Mouse (Mus musculus) intestine, embryonic 15.5 days (tissue): ENCODE measurements around the gene Fau. TPM values are rescaled to one million over a fixed set of nuclear protein-coding genes. Genes with fewer than 3 reads are reported as not detected.

Experiments used
- ATAC-seq: fragments of 200-750 bp; cut with Nextera tagmentation; 2 replicates; pipeline ENCODE4 v1.8.0; 2017; ENCODE audit warnings: moderate TSS enrichment, moderate library complexity
- H3K27ac ChIP-seq: fragments of 300-500 bp; sonication (generic); 2 replicates; pipeline ENCODE4 v1.5.1; 2015; ENCODE audit warnings: mild to moderate bottlenecking, inconsistent platforms
- H3K27me3 ChIP-seq: fragments of 300-500 bp; sonication (generic); replicated peaks from 2 replicates; pipeline ENCODE4 v1.6.1; 2015; ENCODE audit warnings: inconsistent platforms
- H3K36me3 ChIP-seq: fragments of 300-500 bp; sonication (generic); 2 replicates; pipeline ENCODE4 v1.6.1; 2015; ENCODE audit warnings: inconsistent platforms
- H3K4me1 ChIP-seq: fragments of 300-500 bp; sonication (generic); replicated peaks from 2 replicates; pipeline ENCODE4 v1.6.1; 2015; ENCODE audit warnings: inconsistent platforms
- H3K4me2 ChIP-seq: fragments of 300-500 bp; sonication (generic); replicated peaks from 2 replicates; pipeline ENCODE4 v1.6.1; 2015; ENCODE audit warnings: mild to moderate bottlenecking, inconsistent platforms
- H3K4me3 ChIP-seq: fragments of 300-500 bp; sonication (generic); replicated peaks from 2 replicates; pipeline ENCODE4 v1.5.1; 2015; ENCODE audit warnings: inconsistent platforms
- H3K9ac ChIP-seq: fragments of 300-500 bp; sonication (generic); 2 replicates; pipeline ENCODE4 v1.6.1; 2015; ENCODE audit warnings: inconsistent platforms
- H3K9me3 ChIP-seq: fragments of 300-500 bp; sonication (generic); 2 replicates; pipeline ENCODE4 v1.6.1; 2016; ENCODE audit warnings: inconsistent platforms
- WGBS: fragments of 180-500 bp; shearing (Covaris S2); methylation state at CpG from one replicate; pipeline ENCODE4 v1.1.7; 2015; 5-methylcytosine and 5-hydroxymethylcytosine counted together
- polyA plus RNA-seq: library from polyadenylated mRNA; unstranded; fragments of >200 nt; fragmentation: Nextera tagmentation; extraction: Ambion mirVana; gene quantifications from 2 replicates; pipeline ENCODE4 v1.2.1, GENCODE M21; 2015

Fau gene
- polyA plus RNA-seq, 1 experiment from 2014 or later = 876 TPM

DNA sequence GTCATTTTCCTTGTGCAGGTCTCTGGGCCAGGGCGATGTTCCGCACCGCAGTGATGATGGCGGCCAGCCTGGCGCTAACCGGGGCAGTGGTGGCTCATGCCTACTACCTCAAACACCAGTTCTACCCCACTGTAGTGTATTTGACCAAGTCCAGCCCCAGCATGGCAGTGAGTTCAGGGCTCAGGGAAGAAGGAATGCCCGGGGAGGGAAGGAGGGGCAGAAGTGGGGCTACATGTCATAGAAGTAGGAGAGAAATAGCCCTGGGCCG, 9.8 kb upstream of the Fau start:
- peak overlapping the region; percentile 79 for H3K9ac ChIP-seq
- no peak overlapping the region for H3K27ac ChIP-seq
- H3K4me3 ChIP-seq = peak overlapping the region; percentile 83
- peaks cover 17% of the 10 kb centered on the region for H3K4me1 ChIP-seq
- 84% methylated on average over 8 of the region's 8 CpGs for WGBS
- peak overlapping the region; percentile 89 for H3K4me2 ChIP-seq
- no peak for ATAC-seq
- no peaks in the 10 kb centered on the region for H3K9me3 ChIP-seq
- peaks cover 44% of the 10 kb centered on the region for H3K36me3 ChIP-seq
- H3K27me3 ChIP-seq = no peaks in the 10 kb centered on the region

DNA sequence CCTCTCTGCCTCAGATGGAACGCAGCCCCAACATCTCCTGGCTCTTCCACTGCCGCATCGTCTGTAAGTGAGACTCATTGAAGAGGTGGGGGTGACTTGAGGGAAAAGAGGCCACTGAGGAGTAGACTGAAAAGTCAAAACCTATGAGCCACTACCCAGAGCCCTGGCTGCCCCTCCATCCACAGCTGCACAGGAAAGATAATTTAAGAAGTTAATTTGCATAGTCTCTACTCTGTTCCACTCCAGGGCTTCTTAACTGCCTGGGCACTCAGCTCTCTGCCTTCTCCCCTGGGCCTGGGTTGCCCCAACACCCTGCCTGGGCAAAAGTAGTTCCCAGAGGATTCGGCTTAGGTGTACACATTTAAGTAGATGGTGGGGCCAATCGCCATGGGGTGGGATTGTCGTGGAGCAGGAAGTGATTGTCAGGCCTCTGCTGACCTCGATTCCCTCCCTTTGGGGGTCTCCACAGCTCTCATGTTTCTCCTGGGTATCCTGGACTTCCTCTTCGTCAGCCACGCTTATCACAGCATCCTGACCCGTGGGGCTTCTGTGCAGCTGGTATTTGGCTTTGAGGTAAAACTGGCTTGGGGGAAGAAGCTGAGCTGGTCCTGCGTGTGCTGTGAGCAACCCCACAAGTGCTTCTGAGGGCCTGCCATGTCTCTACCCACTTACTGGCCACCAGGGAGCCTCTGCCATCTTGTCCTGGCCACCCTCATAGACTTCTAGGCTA, 8.8 kb upstream of the Fau start:
- 90% methylated on average over 11 of the region's 11 CpGs for WGBS
- Histone ChIP-seq H3K4me3 (no peak overlapping the region), H3K9me3 (no peaks in the 10 kb centered on the region), H3K4me1 (peaks cover 20% of the 10 kb centered on the region), H3K27ac (no peak overlapping the region), H3K4me2 (peak overlapping the region; percentile 89; the same call in 1 of the 2 replicates), H3K36me3 (peaks cover 54% of the 10 kb centered on the region), H3K27me3 (no peaks in the 10 kb centered on the region), H3K9ac (no peak overlapping the region)
- ATAC-seq = no peak

DNA sequence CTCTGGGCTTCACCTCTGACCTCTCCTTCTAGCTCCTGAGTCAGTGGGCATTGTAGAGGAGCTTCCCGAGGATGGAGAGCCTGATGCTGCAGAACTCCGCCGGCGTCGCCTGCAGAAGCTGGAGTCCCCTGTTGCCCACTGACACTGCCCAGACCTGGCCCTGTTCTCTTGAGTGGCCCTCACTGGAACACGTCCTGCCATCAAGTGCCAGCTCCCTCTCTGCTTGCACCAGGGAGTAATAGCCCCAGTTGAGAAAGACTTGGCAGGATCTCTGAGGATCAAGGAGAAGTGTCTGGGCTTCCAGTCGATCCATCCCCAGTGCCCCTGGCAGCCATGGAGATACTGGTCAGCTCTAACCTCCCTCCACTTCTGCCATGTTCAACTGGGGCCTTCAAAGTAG, 5.1 kb upstream of the Fau start:
- no peak overlapping the region for H3K4me3 ChIP-seq
- WGBS = 88% methylated on average over 7 of the region's 7 CpGs
- H3K9me3 ChIP-seq = no peaks in the 10 kb centered on the region
- H3K36me3 ChIP-seq = peaks cover 68% of the 10 kb centered on the region
- H3K4me2 ChIP-seq = no peak overlapping the region
- no peak overlapping the region for H3K9ac ChIP-seq
- no peak overlapping the region for H3K27ac ChIP-seq
- no peak for ATAC-seq
- H3K27me3 ChIP-seq = no peaks in the 10 kb centered on the region
- H3K4me1 ChIP-seq = peaks cover 23% of the 10 kb centered on the region

DNA sequence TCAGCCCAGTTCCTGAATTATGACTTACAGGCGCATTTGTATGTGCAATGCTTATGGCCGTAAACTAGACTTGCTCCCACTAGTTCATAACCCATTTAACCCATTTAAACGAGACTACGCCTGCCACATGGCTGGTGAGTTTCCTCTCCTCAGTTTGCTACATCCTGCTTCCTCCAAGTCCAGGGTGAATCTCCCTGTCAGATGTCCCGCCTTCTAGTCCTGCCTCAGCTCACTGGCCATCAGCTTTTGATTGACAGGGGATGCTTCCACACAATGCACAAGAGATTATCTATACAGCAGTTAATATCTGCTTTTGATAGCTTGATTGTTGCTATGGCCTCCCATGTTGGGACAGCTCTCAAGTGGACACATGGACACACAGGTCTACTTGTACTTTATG, 3.3 kb upstream of the Fau start:
- H3K4me3 ChIP-seq = no peak overlapping the region
- H3K9me3 ChIP-seq = no peaks in the 10 kb centered on the region
- no peak overlapping the region for H3K9ac ChIP-seq
- H3K27me3 ChIP-seq = no peaks in the 10 kb centered on the region
- no peak overlapping the region for H3K27ac ChIP-seq
- WGBS = 73% methylated on average over 5 of the region's 5 CpGs
- peaks cover 11% of the 10 kb centered on the region; the same call in 1 of the 2 replicates for H3K4me1 ChIP-seq
- peaks cover 60% of the 10 kb centered on the region for H3K36me3 ChIP-seq
- H3K4me2 ChIP-seq = no peak overlapping the region
- ATAC-seq = no peak

DNA sequence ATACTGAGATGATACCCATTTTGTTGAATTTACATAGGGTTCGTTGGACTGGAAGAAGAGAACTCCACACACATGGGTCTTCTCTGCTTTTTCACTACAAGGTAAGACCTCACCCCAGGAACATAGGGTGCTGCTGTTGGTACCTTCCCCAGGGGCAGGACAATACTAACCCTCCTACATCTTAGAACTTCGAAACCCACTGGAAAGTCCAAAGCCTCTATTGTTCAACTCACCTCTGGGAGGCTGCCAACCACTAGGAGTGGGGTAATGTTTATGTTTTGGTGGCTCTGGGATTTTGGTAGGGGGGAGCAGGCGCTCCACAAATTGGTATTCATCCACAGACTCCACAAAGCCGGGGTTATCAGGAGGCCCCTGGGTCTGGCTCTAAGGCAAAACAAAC, 948 bp upstream of the Fau start:
- H3K27ac ChIP-seq = no peak overlapping the region
- ATAC-seq = no peak
- H3K4me2 ChIP-seq = peak overlapping the region; percentile 70
- 45% methylated on average over 4 of the region's 4 CpGs for WGBS
- peaks cover 11% of the 10 kb centered on the region; the same call in 1 of the 2 replicates for H3K4me1 ChIP-seq
- peak overlapping the region; percentile 77 for H3K9ac ChIP-seq
- peaks cover 36% of the 10 kb centered on the region for H3K36me3 ChIP-seq
- H3K9me3 ChIP-seq = no peaks in the 10 kb centered on the region
- peak overlapping the region; percentile 67 for H3K4me3 ChIP-seq
- H3K27me3 ChIP-seq = no peaks in the 10 kb centered on the region

DNA sequence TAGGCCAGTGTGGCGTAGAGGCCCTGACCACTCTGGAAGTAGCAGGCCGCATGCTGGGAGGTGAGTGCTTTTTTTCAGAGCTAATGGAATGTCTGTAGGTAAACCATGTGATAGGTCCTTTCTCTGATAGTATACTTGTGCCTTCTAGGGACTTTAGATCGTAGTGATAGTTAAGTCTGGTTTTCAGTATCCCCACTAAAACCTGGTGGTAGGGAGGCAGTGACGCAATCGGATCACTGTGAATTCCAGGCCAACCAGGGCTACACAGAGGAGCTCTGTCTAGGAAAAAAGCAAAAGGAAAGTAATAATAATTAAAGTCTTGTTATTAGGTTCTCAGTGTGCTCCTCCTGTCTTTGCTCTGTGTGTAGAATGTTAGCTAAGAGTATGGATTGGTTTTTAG, 869 bp downstream of the Fau start:
- Histone ChIP-seq H3K36me3 (peaks cover 20% of the 10 kb centered on the region; the same call in 1 of the 2 replicates), H3K9ac (peak overlapping the region; percentile 77), H3K27me3 (no peaks in the 10 kb centered on the region), H3K4me2 (peak overlapping the region; percentile 70), H3K4me1 (peaks cover 20% of the 10 kb centered on the region), H3K9me3 (no peaks in the 10 kb centered on the region), H3K4me3 (peak overlapping the region; percentile 67), H3K27ac (peak overlapping the region; percentile 56)
- ATAC-seq = no peak
- WGBS = 32% methylated on average over 5 of the region's 5 CpGs

DNA sequence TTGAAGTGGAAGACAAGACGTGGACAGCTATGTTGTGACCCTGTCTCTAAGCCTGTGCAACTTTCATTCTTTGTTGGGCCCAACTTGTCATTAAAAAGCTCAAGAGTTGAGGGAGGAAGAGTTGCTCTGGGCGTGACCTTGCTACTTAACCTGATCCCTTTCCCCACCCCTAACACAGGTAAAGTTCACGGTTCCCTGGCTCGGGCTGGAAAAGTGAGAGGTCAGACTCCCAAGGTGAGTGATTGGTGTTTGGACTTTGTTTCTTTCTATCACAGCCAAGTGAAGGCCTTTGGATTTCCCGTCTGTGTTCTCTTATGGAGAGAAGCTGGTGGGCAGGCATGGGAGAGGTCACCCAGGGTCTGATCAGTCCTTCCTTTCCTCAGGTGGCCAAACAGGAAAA, 1.3 kb downstream of the Fau start:
- peak overlapping the region; percentile 70 for H3K4me2 ChIP-seq
- WGBS = 67% methylated on average over 5 of the region's 5 CpGs
- H3K9me3 ChIP-seq = no peaks in the 10 kb centered on the region
- peak overlapping the region; percentile 32; the same call in 1 of the 2 replicates for H3K27ac ChIP-seq
- H3K9ac ChIP-seq = peak overlapping the region; percentile 77; the same call in 1 of the 2 replicates
- peaks cover 20% of the 10 kb centered on the region for H3K4me1 ChIP-seq
- H3K27me3 ChIP-seq = no peaks in the 10 kb centered on the region
- H3K4me3 ChIP-seq = peak overlapping the region; percentile 67
- no peak for ATAC-seq
- peaks cover 16% of the 10 kb centered on the region; the same call in 1 of the 2 replicates for H3K36me3 ChIP-seq

DNA sequence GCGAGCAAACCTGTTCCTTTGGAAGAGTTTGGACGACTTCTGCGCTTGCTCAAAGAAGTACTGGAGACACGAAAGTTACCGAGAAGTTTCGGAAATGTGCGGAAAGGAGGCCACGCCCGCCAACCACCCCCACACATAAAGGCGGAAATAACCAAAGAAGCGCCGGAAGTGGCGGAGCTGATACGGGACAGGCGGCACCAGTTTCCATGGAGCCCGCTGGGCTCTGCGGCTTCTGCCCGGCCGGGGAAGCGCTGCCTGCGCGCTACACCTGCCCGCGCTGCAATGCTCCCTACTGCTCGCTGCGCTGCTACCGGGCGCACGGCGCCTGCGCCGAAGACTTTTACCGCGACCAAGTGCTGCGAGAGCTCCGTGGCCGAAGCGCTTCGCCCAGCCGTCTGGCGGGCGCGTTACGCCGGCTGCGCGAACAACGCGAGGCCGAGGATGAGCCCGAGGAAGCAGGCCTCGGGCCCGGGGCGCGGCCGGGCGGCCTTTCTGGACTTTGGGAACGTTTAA, 3.4 kb downstream of the Fau start, which contains the start of gene Znhit2:
TSS of gene Znhit2 (plus strand) at position 172 of the 513 bp plus-strand sequence.
- Histone ChIP-seq H3K9me3 (no peaks in the 10 kb centered on the region), H3K9ac (peak within 1 kb of the TSS; percentile 94), H3K27ac (peak within 1 kb of the TSS; percentile 96), H3K4me2 (peak within 1 kb of the TSS; percentile 95), H3K4me3 (peak within 1 kb of the TSS; percentile 92), H3K4me1 (peaks cover 20% of the 10 kb centered on the region), H3K36me3 (0 out of 2 replicates have a peak, but pooled peaks cover 3% of the 10 kb centered on the region), H3K27me3 (no peaks in the 10 kb centered on the region)
- peak; percentile 80 for ATAC-seq
- WGBS = under 1% methylated on average over 58 of the region's 58 CpGs

DNA sequence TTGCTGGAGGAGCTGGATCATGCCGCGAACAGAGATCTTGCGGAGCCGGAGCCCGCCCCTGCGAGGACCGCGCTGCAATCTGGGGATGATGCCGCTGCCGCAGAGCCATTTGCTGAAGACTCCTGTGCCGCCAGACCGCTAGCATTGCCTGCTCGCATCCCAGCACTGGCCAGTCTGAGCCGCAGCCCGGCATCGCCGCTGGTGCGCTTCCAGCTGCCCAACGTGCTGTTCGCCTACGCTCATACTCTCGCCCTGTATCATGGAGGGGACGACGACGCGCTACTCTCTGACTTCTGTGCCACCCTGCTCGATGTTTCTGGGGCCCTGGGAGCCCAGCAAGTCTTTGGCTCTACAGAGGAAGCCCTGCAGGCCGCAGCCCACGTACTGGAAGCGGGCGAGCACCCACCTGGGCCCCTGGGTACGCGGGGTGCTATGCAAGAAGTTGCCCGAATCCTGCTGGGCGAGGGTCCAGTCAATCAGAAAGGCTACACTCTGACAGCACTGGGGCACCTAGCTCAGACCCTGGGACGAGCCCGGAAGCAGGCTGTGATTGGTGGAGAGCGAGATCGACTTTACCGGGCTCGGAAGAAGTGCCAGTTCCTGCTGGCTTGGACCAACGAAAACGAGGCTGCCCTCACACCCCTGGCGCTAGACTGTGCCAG, 4.1 kb downstream of the Fau start:
- Histone ChIP-seq H3K36me3 (0 out of 2 replicates have a peak, but pooled peaks cover 3% of the 10 kb centered on the region), H3K9ac (peak overlapping the region; percentile 94), H3K27ac (peak overlapping the region; percentile 96), H3K4me1 (peaks cover 21% of the 10 kb centered on the region), H3K4me3 (peak overlapping the region; percentile 92), H3K27me3 (no peaks in the 10 kb centered on the region), H3K9me3 (no peaks in the 10 kb centered on the region), H3K4me2 (peak overlapping the region; percentile 95)
- WGBS = 1% methylated on average over 44 of the region's 44 CpGs
- ATAC-seq = peak; percentile 14; the same call in 1 of the 2 replicates

DNA sequence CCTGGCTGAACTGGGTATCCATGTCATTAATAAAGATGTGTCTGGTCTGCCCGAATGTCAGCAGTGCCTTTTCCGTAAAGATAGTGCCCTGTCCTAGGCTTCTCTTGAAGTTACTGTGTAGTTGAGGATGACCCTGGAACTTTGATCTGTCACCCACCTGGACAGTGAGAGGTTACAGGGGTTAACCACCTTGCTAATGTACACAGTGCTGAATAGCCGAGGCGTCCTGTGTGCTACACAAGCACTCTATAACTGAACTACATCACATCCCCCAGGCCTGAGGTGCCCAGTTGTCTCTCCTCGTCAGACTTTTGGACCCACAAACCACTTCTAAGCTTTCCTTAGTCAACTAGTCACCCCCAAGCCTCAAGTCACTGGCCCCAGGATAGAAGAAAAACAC, 4.8 kb downstream of the Fau start:
- peak overlapping the region; percentile 92 for H3K4me3 ChIP-seq
- peak overlapping the region; percentile 96 for H3K27ac ChIP-seq
- H3K36me3 ChIP-seq = 0 out of 2 replicates have a peak, but pooled peaks cover 3% of the 10 kb centered on the region
- WGBS = 42% methylated on average over 5 of the region's 5 CpGs
- H3K9ac ChIP-seq = peak overlapping the region; percentile 94
- peak overlapping the region; percentile 95 for H3K4me2 ChIP-seq
- ATAC-seq = no peak
- no peaks in the 10 kb centered on the region for H3K27me3 ChIP-seq
- peaks cover 26% of the 10 kb centered on the region for H3K4me1 ChIP-seq
- no peaks in the 10 kb centered on the region for H3K9me3 ChIP-seq

DNA sequence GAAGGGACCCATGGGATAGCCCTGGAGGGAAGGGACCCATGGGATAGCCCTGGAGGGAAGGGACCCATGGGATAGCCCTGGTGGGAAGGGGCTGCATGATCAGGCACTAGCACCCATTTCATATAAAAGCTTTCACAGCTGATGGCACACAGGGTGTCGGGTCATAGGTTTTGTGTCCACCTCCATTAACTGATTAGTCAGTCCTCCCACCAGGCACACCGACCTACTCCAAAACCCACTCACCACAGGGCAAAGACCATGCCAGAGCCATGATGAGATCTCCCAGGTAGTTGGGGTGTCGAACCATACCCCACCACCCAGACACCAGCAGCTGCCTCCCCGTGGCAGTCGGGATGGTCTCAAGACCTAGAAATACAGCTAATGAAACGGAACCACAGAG, 5.4 kb downstream of the Fau start:
- no peak for ATAC-seq
- Histone ChIP-seq H3K27ac (no peak overlapping the region), H3K9ac (no peak overlapping the region), H3K27me3 (no peaks in the 10 kb centered on the region), H3K9me3 (no peaks in the 10 kb centered on the region), H3K4me3 (no peak overlapping the region), H3K36me3 (0 out of 2 replicates have a peak, but pooled peaks cover 3% of the 10 kb centered on the region), H3K4me1 (peaks cover 29% of the 10 kb centered on the region), H3K4me2 (peak overlapping the region; percentile 95; the same call in 1 of the 2 replicates)
- WGBS = 89% methylated on average over 6 of the region's 6 CpGs

DNA sequence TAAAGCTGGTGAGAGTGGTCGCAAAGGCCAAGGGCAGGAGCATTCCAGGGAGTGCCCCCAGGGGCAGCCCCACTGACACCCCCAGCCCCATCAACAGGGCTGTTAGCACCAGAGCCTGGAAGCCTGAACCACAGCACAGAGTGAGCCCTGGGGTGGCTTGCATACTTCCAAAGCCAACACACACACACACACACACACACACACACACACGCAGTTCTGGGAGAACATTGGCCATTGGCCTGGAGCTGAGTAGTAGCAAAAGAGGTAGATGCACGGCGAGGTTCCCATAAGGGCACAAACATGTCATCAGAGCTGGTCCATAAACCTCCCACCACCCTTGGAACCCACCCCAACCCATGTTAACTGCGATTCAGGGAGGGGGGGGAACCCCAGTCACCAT, 8.9 kb downstream of the Fau start:
- H3K27ac ChIP-seq = peak overlapping the region; percentile 76
- 0 out of 2 replicates have a peak, but pooled peaks have one; percentile 0 for ATAC-seq
- H3K4me2 ChIP-seq = peak overlapping the region; percentile 92
- H3K4me1 ChIP-seq = peaks cover 33% of the 10 kb centered on the region
- H3K4me3 ChIP-seq = peak overlapping the region; percentile 48
- peak overlapping the region; percentile 54 for H3K9ac ChIP-seq
- H3K27me3 ChIP-seq = no peaks in the 10 kb centered on the region
- H3K9me3 ChIP-seq = no peaks in the 10 kb centered on the region
- WGBS = 24% methylated on average over 5 of the region's 5 CpGs
- peaks cover 26% of the 10 kb centered on the region for H3K36me3 ChIP-seq
